Mouse (Mus musculus) cerebellum, adult 2 months (tissue): ENCODE measurements around the gene Pcbp4.

Experiments used
- CTCF ChIP-seq: fragments of 200-500 bp; IDR thresholded peaks from 2 replicates; pipeline ENCODE4 v1.5.1; 2011; ENCODE audit warnings: low read depth, mild to moderate bottlenecking, control low read depth, low read length, moderate library complexity, borderline replicate concordance; ENCODE audit not compliant: insufficient read depth
- POLR2A ChIP-seq: fragments of 200-500 bp; IDR thresholded peaks from 2 replicates; pipeline ENCODE4 v1.6.1; 2011; ENCODE audit warnings: low read length, control low read depth, borderline replicate concordance; ENCODE audit not compliant: insufficient read depth

DNA sequence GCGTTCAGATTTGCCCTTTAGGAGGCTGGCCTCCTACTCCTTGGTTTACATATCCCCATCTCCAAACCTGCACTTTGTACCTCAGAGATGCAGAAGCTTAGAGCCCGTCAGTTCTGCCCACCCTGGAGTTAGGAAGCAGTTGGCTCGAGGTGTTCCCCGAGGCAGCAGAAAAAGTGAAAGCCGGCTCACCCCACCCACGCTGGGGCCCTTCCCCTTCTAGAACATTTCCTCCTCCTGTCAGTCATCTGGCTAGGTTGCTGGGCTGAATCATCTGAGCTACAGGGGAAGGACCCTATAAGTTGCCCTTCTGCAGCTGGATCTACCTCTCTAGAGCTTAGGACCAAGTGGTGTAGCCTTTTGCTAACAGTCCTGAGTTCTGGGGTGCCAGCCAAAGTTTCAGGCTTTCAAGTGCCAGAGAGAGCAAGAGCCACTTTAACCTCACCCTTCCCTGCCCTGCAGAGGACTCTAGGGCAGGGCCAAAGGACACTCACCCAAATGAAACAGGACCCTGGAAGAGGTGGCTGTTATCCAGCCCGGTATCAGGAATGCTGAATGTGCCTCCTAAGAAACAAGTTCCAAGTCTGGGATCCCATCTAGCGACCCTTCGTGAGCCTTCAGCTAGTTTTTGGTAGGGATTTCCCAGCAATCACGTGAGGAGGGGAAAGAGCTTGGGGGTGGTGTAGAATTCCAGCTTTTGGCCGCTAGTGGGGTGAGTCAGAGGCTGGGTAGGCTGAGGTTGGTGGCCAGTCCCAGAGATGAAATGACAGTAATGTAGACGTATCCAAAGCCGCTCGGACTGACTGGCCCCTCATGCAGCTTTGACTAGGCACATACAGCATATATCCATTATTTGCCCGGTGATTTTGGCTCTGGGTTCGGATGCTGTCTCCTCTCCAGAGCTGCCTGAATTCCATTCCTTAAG lies 23.2 kb downstream of the Pcbp4 start:
- TF ChIP-seq CTCF (no peak), POLR2A (no peak)
